Mouse (Mus musculus) embryonic fibroblast, embryonic 13.5 days (primary cell): ENCODE results near the gene Sema4b.

ENCODE experiments used
- CTCF ChIP-seq: IDR thresholded peaks from 2 replicates; pipeline ENCODE4 v1.5.1; 2011; ENCODE audit warnings: mild to moderate bottlenecking, control low read depth, low read length, moderate library complexity, borderline replicate concordance; ENCODE audit not compliant: insufficient read depth
- POLR2A ChIP-seq: IDR thresholded peaks from 2 replicates; pipeline ENCODE4 v1.6.1; 2011; ENCODE audit warnings: low read depth, mild to moderate bottlenecking, control low read depth, low read length, moderate library complexity

DNA sequence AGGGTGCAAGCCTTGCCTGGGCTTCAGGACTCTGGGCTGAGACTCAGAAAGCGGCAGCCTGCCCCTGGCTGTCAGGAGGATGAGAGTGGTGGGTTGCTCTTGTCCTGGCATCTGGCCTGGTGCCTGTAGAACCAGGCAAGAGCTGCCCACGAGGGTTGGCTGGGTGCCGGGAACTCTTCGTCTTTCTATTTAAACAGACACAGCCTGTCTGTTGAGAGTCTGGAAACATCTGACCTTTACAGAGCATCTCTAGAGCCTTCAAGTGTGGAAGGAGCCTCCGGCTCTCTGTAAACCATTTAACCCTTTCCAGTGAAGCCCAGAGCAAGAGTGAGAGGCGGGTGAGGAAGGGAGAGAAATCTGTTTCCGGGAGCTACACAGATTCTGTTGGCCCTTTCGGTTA is 15.3 kb upstream of the Sema4b start:
- TF ChIP-seq CTCF: no peak
- TF ChIP-seq POLR2A: no peak
